Mouse (Mus musculus) ES-E14 (cell line): ENCODE data around the gene Ntn1. TPM values are rescaled to one million over a fixed set of nuclear protein-coding genes. Genes with fewer than 3 reads are reported as not detected.
A peak's percentile ranks its signal among the peaks of the same experiment; 100 is the strongest.

ENCODE experiments used
- DNase-seq: peaks from one replicate; pipeline ENCODE4 v3.0.0-alpha.2; 2013; ENCODE audit warnings: low read depth, low spot score
- H3K27ac ChIP-seq: 2 replicates; pipeline ENCODE4 v1.5.1; 2012; ENCODE audit warnings: low read depth, mild to moderate bottlenecking, low read length, moderate library complexity, mixed read lengths; ENCODE audit not compliant: poor library complexity, insufficient read depth, severe bottlenecking
- H3K36me3 ChIP-seq: 2 replicates; pipeline ENCODE4 v1.6.1; 2012; ENCODE audit warnings: mild to moderate bottlenecking, low read length, moderate library complexity, mixed read lengths; ENCODE audit not compliant: control insufficient read depth, poor library complexity, insufficient read depth, severe bottlenecking
- H3K4me1 ChIP-seq, 2 experiments: fragments of 150-350 bp in 1 of 2; sonication (generic) in 1 of 2; 2 replicates each; pipeline ENCODE4 v1.6.1; 2012; ENCODE audit warnings: low read length in 2 of 2, mild to moderate bottlenecking in 1 of 2, mixed read lengths in 1 of 2; ENCODE audit not compliant: control insufficient read depth in 2 of 2, insufficient read depth in 2 of 2, poor library complexity in 1 of 2
- H3K4me3 ChIP-seq, 2 experiments: fragments of 150-350 bp in 1 of 2; sonication (generic) in 1 of 2; 2 replicates each; pipeline ENCODE4 v1.5.1; 2012; ENCODE audit warnings: low read length in 2 of 2, low read depth in 1 of 2, mild to moderate bottlenecking in 1 of 2, mixed read lengths in 1 of 2; ENCODE audit not compliant: insufficient read depth in 1 of 2, poor library complexity in 1 of 2, severe bottlenecking in 1 of 2
- H3K9ac ChIP-seq: 2 replicates; pipeline ENCODE4 v1.6.1; 2012; ENCODE audit warnings: low read depth, mild to moderate bottlenecking, low read length, mixed read lengths; ENCODE audit not compliant: poor library complexity, insufficient read depth, severe bottlenecking
- H3K9me3 ChIP-seq: fragments of 150-350 bp; sonication (generic); 2 replicates; pipeline ENCODE4 v1.6.1; 2012; ENCODE audit warnings: low read depth, mild to moderate bottlenecking, low read length; ENCODE audit not compliant: control insufficient read depth, insufficient read depth
- CHD2 ChIP-seq: IDR thresholded peaks from 2 replicates; pipeline ENCODE4 v1.6.1; 2014; ENCODE audit warnings: mild to moderate bottlenecking, low read depth, low read length, inconsistent platforms
- HCFC1 ChIP-seq: IDR thresholded peaks from 2 replicates; pipeline ENCODE4 v1.6.1; 2012; ENCODE audit warnings: low read length, inconsistent platforms, borderline replicate concordance; ENCODE audit not compliant: insufficient read depth
- MAFK ChIP-seq: IDR thresholded peaks from 2 replicates; pipeline ENCODE4 v1.6.1; 2014; ENCODE audit warnings: mild to moderate bottlenecking, low read depth, low read length, inconsistent platforms; ENCODE audit not compliant: insufficient read depth
- ZC3H11A ChIP-seq: IDR thresholded peaks from 2 replicates; pipeline ENCODE4 v1.6.1; 2012; ENCODE audit warnings: low read depth, mild to moderate bottlenecking, inconsistent platforms, low read length, borderline replicate concordance
- ZNF384 ChIP-seq: IDR thresholded peaks from 2 replicates; pipeline ENCODE4 v1.6.1; 2012; ENCODE audit warnings: low read depth, low read length, inconsistent platforms
- in situ Hi-C, 2 experiments: fragments of 600-800 bp; cut with MboI; formaldehyde crosslinking; loops; one replicate each; pipeline ENCODE4 v1.15.1; 2025; ENCODE audit warnings: low sequenced_read_pairs in 2 of 2, inconsistent platforms in 1 of 2; ENCODE audit not compliant: unreplicated experiment in 2 of 2
- total RNA-seq: library from RNA; depleted of rRNA; stranded (reverse); fragments of 300-350 nt; gene quantifications from 2 replicates; pipeline ENCODE4 v1.2.3, GENCODE M21; 2012

Ntn1 gene
- total RNA-seq, 1 experiment: 22.6 TPM

DNA sequence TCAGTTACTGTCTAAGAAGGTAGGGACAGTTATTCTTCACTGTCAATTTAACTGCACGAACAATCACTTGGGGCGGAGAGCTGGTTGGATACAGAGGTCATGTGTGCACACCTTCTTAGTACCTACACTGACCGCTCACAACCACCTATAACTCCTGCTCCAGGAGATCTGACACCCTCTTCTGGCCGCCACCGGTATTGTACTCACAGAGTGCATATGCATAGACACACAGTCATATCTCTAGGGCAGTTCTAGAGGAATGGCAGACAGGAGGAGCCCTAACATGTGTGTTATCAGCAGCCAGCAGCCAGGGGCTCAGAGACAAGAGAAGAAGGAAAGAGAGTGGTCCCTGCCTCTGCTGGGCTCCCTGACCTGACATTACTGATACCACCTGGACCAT, 169.1 kb downstream of the Ntn1 start:
- DNase-seq: peak; percentile 53
- TF ChIP-seq MAFK (no peak), ZNF384 (no peak), HCFC1 (no peak), CHD2 (no peak), ZC3H11A (peak; percentile 25; the same call in 1 of the 2 replicates)
- Histone ChIP-seq H3K36me3 (no peaks in the 10 kb centered on the region), H3K9me3 (no peaks in the 10 kb centered on the region), H3K9ac (no peak overlapping the region), H3K4me3 (no peak overlapping the region), H3K4me1 (no peaks in the 10 kb centered on the region), H3K27ac (no peak overlapping the region)
- in situ Hi-C loops: no loop called here

DNA sequence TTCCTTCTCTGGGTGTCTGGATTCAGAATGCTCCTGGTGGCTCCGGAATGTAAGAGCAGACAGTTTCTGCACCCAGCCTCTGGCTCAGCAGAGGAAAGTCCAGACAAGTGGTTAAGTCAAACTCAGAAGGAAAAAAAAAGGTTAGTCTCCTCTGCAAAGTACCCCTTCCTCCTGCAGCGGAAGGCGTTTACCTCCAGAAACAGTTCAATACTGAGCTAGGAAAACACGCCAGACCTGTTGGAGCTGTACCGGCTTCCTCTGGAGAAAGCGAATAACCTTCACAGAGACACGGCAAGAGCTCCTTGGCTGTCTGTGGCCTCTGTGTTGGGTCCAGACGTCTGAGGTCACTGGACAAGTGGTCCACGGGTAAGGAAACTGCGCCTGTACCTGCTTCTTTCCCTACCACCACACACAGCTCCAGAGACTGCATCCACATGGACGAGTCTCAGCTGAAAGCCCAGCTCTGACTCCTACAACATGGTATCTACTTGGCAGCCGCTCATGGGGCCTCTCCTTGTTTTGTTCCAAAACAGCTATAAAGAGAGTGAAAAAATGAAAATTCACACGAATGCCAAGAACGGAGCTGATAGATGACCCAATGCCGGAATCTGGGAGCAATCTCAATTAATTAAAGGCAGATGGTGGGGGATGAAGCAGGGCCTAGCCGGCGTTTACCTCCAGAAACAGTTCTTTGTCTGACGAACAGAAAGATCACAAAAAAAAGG, 171.5 kb downstream of the Ntn1 start:
- Histone ChIP-seq H3K4me1 (no peaks in the 10 kb centered on the region), H3K36me3 (no peaks in the 10 kb centered on the region; the same call in 1 of the 2 replicates), H3K9ac (no peak overlapping the region), H3K27ac (no peak overlapping the region), H3K9me3 (no peaks in the 10 kb centered on the region), H3K4me3 (no peak overlapping the region)
- DNase-seq: no peak
- in situ Hi-C loops: no loop called here
- TF ChIP-seq ZC3H11A: no peak
- TF ChIP-seq ZNF384: no peak
- no peak for TF ChIP-seq CHD2

DNA sequence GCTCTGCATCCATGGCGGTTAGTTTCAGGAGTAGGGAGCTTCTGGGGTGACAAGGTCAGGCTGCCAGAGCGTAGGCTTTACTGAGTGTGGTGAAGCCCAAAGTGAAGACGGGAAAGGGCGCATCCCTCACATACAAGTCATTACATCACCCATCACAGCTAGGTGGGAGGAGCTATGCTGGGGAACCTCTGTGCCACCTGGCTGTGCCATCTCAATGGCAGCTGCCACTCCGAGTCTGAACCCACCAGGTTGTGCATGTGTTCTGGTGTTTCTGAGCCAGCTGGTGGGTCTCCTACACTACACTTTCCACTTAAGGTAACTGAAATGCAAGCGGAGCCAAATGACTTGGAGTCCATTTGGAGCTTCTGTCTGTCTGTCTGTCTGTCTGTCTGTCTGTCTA, 172.8 kb downstream of the Ntn1 start:
- Histone ChIP-seq H3K9me3 (no peaks in the 10 kb centered on the region), H3K27ac (no peak overlapping the region), H3K4me3 (no peak overlapping the region), H3K9ac (no peak overlapping the region), H3K36me3 (no peaks in the 10 kb centered on the region; the same call in 1 of the 2 replicates), H3K4me1 (no peaks in the 10 kb centered on the region)
- in situ Hi-C loops: no loop called here
- no peak for DNase-seq
- TF ChIP-seq MAFK: no peak
- TF ChIP-seq HCFC1: no peak
- TF ChIP-seq ZC3H11A: no peak
- TF ChIP-seq CHD2: no peak
- no peak for TF ChIP-seq ZNF384

DNA sequence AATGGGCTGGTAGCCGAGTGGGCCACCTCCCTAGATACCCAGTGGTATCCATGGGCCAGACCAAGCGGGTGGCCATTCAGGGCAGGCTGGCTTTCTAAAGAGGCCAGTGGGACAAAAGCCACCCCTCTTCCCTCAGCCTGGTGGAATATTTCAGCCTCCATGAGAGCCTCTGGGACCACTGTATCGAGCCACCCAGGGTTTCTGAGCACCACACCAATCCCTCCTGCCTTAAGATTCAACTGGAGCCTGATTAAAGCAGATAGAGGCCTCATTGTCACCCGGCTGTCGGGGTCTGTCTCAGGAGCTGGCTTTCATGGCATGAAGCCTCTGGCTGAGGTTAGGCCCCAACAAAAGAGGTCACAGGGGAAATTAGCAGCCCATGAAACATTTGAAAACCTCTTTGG, 174.0 kb downstream of the Ntn1 start:
- in situ Hi-C loops: no loop called here
- Histone ChIP-seq H3K4me3 (no peak overlapping the region), H3K9ac (no peak overlapping the region), H3K27ac (no peak overlapping the region), H3K9me3 (no peaks in the 10 kb centered on the region), H3K36me3 (no peaks in the 10 kb centered on the region; the same call in 1 of the 2 replicates), H3K4me1 (no peaks in the 10 kb centered on the region)
- DNase-seq: no peak
- TF ChIP-seq MAFK (no peak), ZC3H11A (no peak), CHD2 (no peak)

DNA sequence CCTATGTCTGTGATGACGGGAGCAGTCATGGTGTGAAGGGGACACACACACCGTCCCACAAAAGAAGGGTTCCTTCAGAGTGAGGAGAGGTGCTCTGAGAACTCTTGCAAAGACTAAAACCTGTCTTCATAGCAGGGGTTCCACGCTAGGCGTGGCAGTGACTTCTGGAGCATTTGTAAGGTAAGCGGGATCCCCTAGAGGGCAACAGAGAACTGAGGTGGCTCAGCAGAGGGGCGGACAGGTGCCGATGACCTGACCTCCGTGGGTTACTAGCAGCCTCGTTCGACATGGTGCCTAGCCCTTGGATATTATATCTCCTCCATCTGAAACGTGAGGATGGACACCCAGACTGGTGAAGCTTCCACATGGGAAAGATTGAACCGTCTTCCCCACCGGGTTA, 177.5 kb downstream of the Ntn1 start:
- H3K36me3 ChIP-seq: no peaks in the 10 kb centered on the region; the same call in 1 of the 2 replicates
- in situ Hi-C loops: no loop called here

More for the DNA sequence above, 177.5 kb downstream of the Ntn1 start:
- Histone ChIP-seq H3K4me1 (no peaks in the 10 kb centered on the region), H3K4me3 (no peak overlapping the region), H3K27ac (no peak overlapping the region), H3K9ac (no peak overlapping the region), H3K9me3 (no peaks in the 10 kb centered on the region)
- no peak for DNase-seq
- TF ChIP-seq MAFK (no peak), ZNF384 (no peak), HCFC1 (no peak), CHD2 (no peak), ZC3H11A (no peak)
